Mouse (Mus musculus) MEL (cell line): ENCODE measurements at regions not wholly inside any gene's neighbourhood (a gene's known extent, or its start where the extent isn't known, plus 50 kb on each side); places are given as distances from the start of the nearest gene placed in this dataset.

ENCODE experiments used
- DNase-seq: peaks from one replicate; pipeline ENCODE4 v3.0.0; 2011; ENCODE audit warnings: low read depth, low spot score
- H3K27ac ChIP-seq: 2 replicates; pipeline ENCODE4 v1.5.1; 2012; ENCODE audit warnings: low read depth, mild to moderate bottlenecking, control low read depth, low read length, moderate library complexity; ENCODE audit not compliant: control insufficient read depth
- H3K27me3 ChIP-seq, 2 experiments: fragments of 150-350 bp in 1 of 2; sonication (generic) in 1 of 2; 2 replicates each; pipeline ENCODE4 v1.6.1; 2012; ENCODE audit warnings: low read length in 2 of 2, mild to moderate bottlenecking in 2 of 2, improper control_type of control experiment in 1 of 2, moderate library complexity in 1 of 2; ENCODE audit not compliant: insufficient read depth in 2 of 2, control insufficient read depth in 1 of 2
- H3K36me3 ChIP-seq, 2 experiments: 2 replicates each; pipeline ENCODE4 v1.6.1; 2012 to 2014; ENCODE audit warnings: low read length in 2 of 2, improper control_type of control experiment in 1 of 2, inconsistent platforms in 1 of 2, mild to moderate bottlenecking in 1 of 2; ENCODE audit not compliant: insufficient read depth in 2 of 2, control insufficient read depth in 1 of 2
- H3K4me1 ChIP-seq, 2 experiments: fragments of 150-350 bp in 1 of 2; sonication (generic) in 1 of 2; 2 replicates each; pipeline ENCODE4 v1.6.1; 2012; ENCODE audit warnings: low read length in 2 of 2, improper control_type of control experiment in 1 of 2, mild to moderate bottlenecking in 1 of 2; ENCODE audit not compliant: insufficient read depth in 2 of 2, control insufficient read depth in 1 of 2
- H3K4me3 ChIP-seq, 2 experiments: fragments of 150-350 bp in 1 of 2; sonication (generic) in 1 of 2; 2 replicates each; pipeline ENCODE4 v1.5.1; 2012; ENCODE audit warnings: low read depth in 2 of 2, low read length in 2 of 2, mild to moderate bottlenecking in 2 of 2, moderate library complexity in 2 of 2, control low read depth in 1 of 2, improper control_type of control experiment in 1 of 2; ENCODE audit not compliant: control insufficient read depth in 1 of 2, insufficient read depth in 1 of 2
- H3K79me2 ChIP-seq: 2 replicates; pipeline ENCODE4 v1.6.1; 2012; ENCODE audit warnings: mild to moderate bottlenecking, low read length, moderate library complexity; ENCODE audit not compliant: control insufficient read depth, poor library complexity, insufficient read depth
- H3K9ac ChIP-seq: 2 replicates; pipeline ENCODE4 v1.6.1; 2012; ENCODE audit warnings: low read depth, mild to moderate bottlenecking, control low read depth, low read length, moderate library complexity; ENCODE audit not compliant: control insufficient read depth, poor library complexity, severe bottlenecking
- H3K9me3 ChIP-seq: fragments of 150-350 bp; sonication (generic); replicated peaks from 2 replicates; pipeline ENCODE4 v1.6.1; 2012; ENCODE audit warnings: mild to moderate bottlenecking, low read length, improper control_type of control experiment, moderate library complexity; ENCODE audit not compliant: insufficient read depth
- BHLHE40 ChIP-seq: IDR thresholded peaks from 2 replicates; pipeline ENCODE4 v1.6.1; 2012; ENCODE audit warnings: low read depth, mild to moderate bottlenecking, inconsistent platforms, low read length, improper control_type of control experiment, borderline replicate concordance
- CHD1 ChIP-seq: IDR thresholded peaks from 2 replicates; pipeline ENCODE4 v1.6.1; 2012; ENCODE audit warnings: low read depth, mild to moderate bottlenecking, inconsistent platforms, low read length, improper control_type of control experiment
- ELF1 ChIP-seq: IDR thresholded peaks from 2 replicates; pipeline ENCODE4 v1.6.1; 2014; ENCODE audit warnings: low read depth, mild to moderate bottlenecking, inconsistent platforms, low read length, improper control_type of control experiment, moderate library complexity
- EP300 ChIP-seq, 2 experiments: IDR thresholded peaks; 2 replicates each; pipeline ENCODE4 v1.6.1; 2011; ENCODE audit warnings: improper control_type of control experiment in 2 of 2, low read length in 2 of 2, low read depth in 1 of 2, mild to moderate bottlenecking in 1 of 2
- ETS1 ChIP-seq: IDR thresholded peaks from 2 replicates; pipeline ENCODE4 v1.6.1; 2012; ENCODE audit warnings: low read depth, mild to moderate bottlenecking, inconsistent platforms, low read length, improper control_type of control experiment, moderate library complexity
- GABPA ChIP-seq: IDR thresholded peaks from 2 replicates; pipeline ENCODE4 v1.6.1; 2012; ENCODE audit warnings: low read depth, mild to moderate bottlenecking, inconsistent platforms, low read length, improper control_type of control experiment, moderate library complexity
- GATA1 ChIP-seq: IDR thresholded peaks from 2 replicates; pipeline ENCODE4 v1.6.1; 2011; ENCODE audit warnings: low read depth, low read length, improper control_type of control experiment
- JUND ChIP-seq: IDR thresholded peaks from 2 replicates; pipeline ENCODE4 v1.6.1; 2011; ENCODE audit warnings: low read depth, mild to moderate bottlenecking, improper control_type of control experiment, low read length
- KAT2A ChIP-seq: conservative IDR thresholded peaks from 2 replicates; pipeline ENCODE4 v1.6.1; 2012; ENCODE audit warnings: low read depth, low read length, improper control_type of control experiment, inconsistent platforms
- MAZ ChIP-seq: IDR thresholded peaks from 2 replicates; pipeline ENCODE4 v1.6.1; 2012; ENCODE audit warnings: low read depth, mild to moderate bottlenecking, inconsistent platforms, low read length, improper control_type of control experiment
- MEF2A ChIP-seq: IDR thresholded peaks from 2 replicates; pipeline ENCODE4 v1.6.1; 2014; ENCODE audit warnings: low read depth, mild to moderate bottlenecking, inconsistent platforms, low read length, improper control_type of control experiment; ENCODE audit not compliant: poor library complexity, insufficient replicate concordance, severe bottlenecking; ENCODE audit errors: extremely low read depth
- MXI1 ChIP-seq: IDR thresholded peaks from 2 replicates; pipeline ENCODE4 v1.6.1; 2011; ENCODE audit warnings: mild to moderate bottlenecking, low read depth, low read length, improper control_type of control experiment
- MYC ChIP-seq: IDR thresholded peaks from 2 replicates; pipeline ENCODE4 v1.6.1; 2011; ENCODE audit warnings: low read depth, mild to moderate bottlenecking, low read length, improper control_type of control experiment, moderate library complexity
- NELFE ChIP-seq: IDR thresholded peaks from 2 replicates; pipeline ENCODE4 v1.6.1; 2011; ENCODE audit warnings: low read depth, low read length, improper control_type of control experiment
- NRF1 ChIP-seq: IDR thresholded peaks from 2 replicates; pipeline ENCODE4 v1.6.1; 2014; ENCODE audit warnings: low read depth, mild to moderate bottlenecking, inconsistent platforms, low read length, improper control_type of control experiment, moderate library complexity; ENCODE audit not compliant: poor library complexity, insufficient read depth, severe bottlenecking
- POLR2A ChIP-seq, 2 experiments: IDR thresholded peaks; 2 replicates each; pipeline ENCODE4 v1.6.1; 2011 to 2012; ENCODE audit warnings: low read length in 2 of 2, mild to moderate bottlenecking in 2 of 2, control low read depth in 1 of 2, improper control_type of control experiment in 1 of 2, low read depth in 1 of 2, moderate library complexity in 1 of 2; ENCODE audit not compliant: control insufficient read depth in 1 of 2, insufficient read depth in 1 of 2, poor library complexity in 1 of 2
- POLR2AphosphoS2 ChIP-seq: IDR thresholded peaks from 2 replicates; pipeline ENCODE4 v1.6.1; 2011; ENCODE audit warnings: low read length, improper control_type of control experiment
- POLR2AphosphoS5 ChIP-seq: IDR thresholded peaks from 2 replicates; pipeline ENCODE4 v1.6.1; 2012; ENCODE audit warnings: low read depth, borderline replicate concordance, mild to moderate bottlenecking, inconsistent platforms, low read length, moderate library complexity, mixed read lengths
- RCOR1 ChIP-seq: IDR thresholded peaks from 2 replicates; pipeline ENCODE4 v1.6.1; 2012; ENCODE audit warnings: low read depth, mild to moderate bottlenecking, inconsistent platforms, low read length, improper control_type of control experiment
- TAL1 ChIP-seq: IDR thresholded peaks from 2 replicates; pipeline ENCODE4 v1.6.1; 2012; ENCODE audit warnings: mild to moderate bottlenecking, inconsistent platforms, low read length, moderate library complexity, mixed read lengths
- TBP ChIP-seq: IDR thresholded peaks from 2 replicates; pipeline ENCODE4 v1.8.0; 2011; ENCODE audit warnings: low read depth, low read length, improper control_type of control experiment
- UBTF ChIP-seq: IDR thresholded peaks from 2 replicates; pipeline ENCODE4 v1.6.1; 2012; ENCODE audit warnings: low read depth, mild to moderate bottlenecking, inconsistent platforms, low read length, improper control_type of control experiment, moderate library complexity, borderline replicate concordance; ENCODE audit not compliant: insufficient read depth
- ZKSCAN1 ChIP-seq: IDR thresholded peaks from 2 replicates; pipeline ENCODE4 v1.6.1; 2012; ENCODE audit warnings: low read depth, mild to moderate bottlenecking, inconsistent platforms, low read length, improper control_type of control experiment, moderate library complexity
- ZMIZ1 ChIP-seq: IDR thresholded peaks from 2 replicates; pipeline ENCODE4 v1.6.1; 2012; ENCODE audit warnings: low read depth, mild to moderate bottlenecking, inconsistent platforms, low read length, improper control_type of control experiment, moderate library complexity
- ZNF384 ChIP-seq: IDR thresholded peaks from 2 replicates; pipeline ENCODE4 v1.6.1; 2012; ENCODE audit warnings: low read depth, mild to moderate bottlenecking, inconsistent platforms, low read length, improper control_type of control experiment

DNA sequence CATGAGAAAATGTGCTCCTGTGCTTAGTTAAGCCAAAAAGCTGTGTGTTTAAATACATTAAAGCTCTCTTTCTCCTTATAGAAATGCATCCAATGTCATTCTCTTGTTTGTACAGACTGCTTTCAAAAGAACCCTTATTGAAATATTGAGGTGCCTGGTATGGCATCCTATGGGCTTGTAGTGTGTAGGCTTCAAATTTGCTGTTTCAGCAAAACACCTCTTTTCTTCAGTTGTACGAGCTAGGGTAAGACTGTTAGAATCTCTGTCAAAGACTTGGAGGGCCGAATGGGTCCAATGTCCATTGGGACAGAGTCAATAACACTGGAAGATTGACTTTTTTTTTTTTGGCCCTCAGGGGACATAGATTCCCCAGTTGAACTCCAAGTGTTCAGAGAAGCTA is 1980.5 kb upstream of the 5930422O12Rik start:
- no peaks in the 10 kb centered on the region for H3K36me3 ChIP-seq
- H3K27me3 ChIP-seq, result no peaks in the 10 kb centered on the region
- DNase-seq, result no peak
- no peaks in the 10 kb centered on the region for H3K4me1 ChIP-seq
- TF ChIP-seq POLR2AphosphoS2 (no peak), MAZ (no peak), ELF1 (no peak), MYC (no peak), ZMIZ1 (no peak), GATA1 (no peak), GABPA (no peak), RCOR1 (no peak), JUND (no peak), MEF2A (no peak), UBTF (no peak), KAT2A (no peak), CHD1 (no peak), ETS1 (no peak), NRF1 (no peak), ZNF384 (no peak)
- no peak overlapping the region for H3K27ac ChIP-seq
- H3K9ac ChIP-seq, result no peak overlapping the region
- H3K9me3 ChIP-seq, result no peaks in the 10 kb centered on the region
- no peaks in the 10 kb centered on the region for H3K79me2 ChIP-seq
- H3K4me3 ChIP-seq, result no peak overlapping the region

DNA sequence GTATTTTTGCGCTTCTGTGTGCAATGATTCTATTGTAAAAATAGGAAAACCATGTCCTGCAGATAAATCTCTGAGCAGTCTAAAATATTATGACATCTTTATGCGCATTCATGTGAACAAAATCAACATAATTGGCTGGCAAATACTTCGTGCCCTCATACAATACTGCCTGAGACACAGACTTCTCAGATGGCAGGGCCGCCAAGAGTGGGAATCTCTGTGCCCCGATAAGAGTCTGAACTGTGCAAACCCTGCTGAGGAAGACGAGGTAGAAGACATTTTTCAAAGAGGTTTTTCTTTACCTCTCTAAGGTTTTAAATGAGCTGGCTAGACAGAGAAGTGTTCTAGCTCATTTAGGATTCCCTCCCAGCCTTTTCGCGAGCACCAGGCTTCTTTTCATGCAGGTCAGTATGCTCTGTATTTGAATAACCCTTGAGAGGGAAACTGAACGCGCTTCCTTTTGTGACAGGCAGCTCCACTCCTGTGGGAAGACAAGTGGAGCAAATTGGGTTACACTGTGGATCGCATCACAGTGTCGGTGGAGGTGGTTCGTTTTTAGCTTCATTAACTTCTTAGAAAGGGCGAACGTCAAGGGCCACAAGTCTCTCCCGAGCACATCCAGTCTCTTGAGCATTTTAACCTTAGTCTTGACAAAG is 1973.6 kb upstream of the 5930422O12Rik start:
- H3K4me3 ChIP-seq, result no peak overlapping the region
- H3K36me3 ChIP-seq, result no peaks in the 10 kb centered on the region
- DNase-seq, result no peak
- H3K79me2 ChIP-seq, result no peaks in the 10 kb centered on the region
- H3K9me3 ChIP-seq, result no peaks in the 10 kb centered on the region
- no peak overlapping the region for H3K27ac ChIP-seq
- H3K9ac ChIP-seq, result no peak overlapping the region
- no peaks in the 10 kb centered on the region for H3K27me3 ChIP-seq
- no peaks in the 10 kb centered on the region for H3K4me1 ChIP-seq
- TF ChIP-seq ZNF384 (no peak), ETS1 (no peak), POLR2AphosphoS5 (no peak), BHLHE40 (no peak), ZMIZ1 (no peak), NELFE (no peak), CHD1 (no peak), POLR2A (IDR thresholded peaks at IDR 0.05; ENCODE audit: control insufficient read depth in 1 of 2, insufficient read depth in 1 of 2, low read depth in 1 of 2, low read length in 2 of 2, poor library complexity in 1 of 2) (no peak), KAT2A (no peak), TAL1 (no peak), EP300 (IDR thresholded peaks at IDR 0.05; ENCODE audit: low read depth in 1 of 2, low read length in 2 of 2) (no peak), ZKSCAN1 (no peak), RCOR1 (no peak), JUND (no peak), MXI1 (no peak), TBP (no peak)
- TF ChIP-seq, all 39 proteins: peak for 0
